Mouse (Mus musculus) ES-CJ7 (cell line): Measurements from ENCODE around the gene Col9a1.

Experiments
- DNase-seq: peaks from one replicate; pipeline ENCODE4 v3.0.0; 2011; ENCODE audit warnings: low read depth, low spot score

Col9a1 gene

DNA sequence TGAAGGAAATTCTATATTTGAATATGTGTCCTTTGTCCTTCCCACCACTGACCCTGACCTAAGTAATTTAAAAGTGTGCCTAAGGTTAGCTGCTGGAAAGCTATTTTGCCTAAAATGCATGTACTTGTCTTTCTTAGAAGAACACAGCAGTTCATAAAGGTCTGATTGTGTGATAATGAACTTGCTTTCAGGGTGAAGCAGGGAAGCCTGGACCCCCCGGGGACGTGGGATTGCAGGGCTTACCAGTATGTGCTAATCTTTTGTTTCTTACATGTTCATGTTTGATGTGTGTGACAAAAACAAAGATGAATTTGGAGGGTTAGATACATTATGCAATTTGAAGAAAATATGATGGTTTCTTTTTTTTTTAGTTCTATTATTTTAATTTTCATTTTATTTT lies 44.8 kb downstream of the Col9a1 start:
- no peak for DNase-seq

DNA sequence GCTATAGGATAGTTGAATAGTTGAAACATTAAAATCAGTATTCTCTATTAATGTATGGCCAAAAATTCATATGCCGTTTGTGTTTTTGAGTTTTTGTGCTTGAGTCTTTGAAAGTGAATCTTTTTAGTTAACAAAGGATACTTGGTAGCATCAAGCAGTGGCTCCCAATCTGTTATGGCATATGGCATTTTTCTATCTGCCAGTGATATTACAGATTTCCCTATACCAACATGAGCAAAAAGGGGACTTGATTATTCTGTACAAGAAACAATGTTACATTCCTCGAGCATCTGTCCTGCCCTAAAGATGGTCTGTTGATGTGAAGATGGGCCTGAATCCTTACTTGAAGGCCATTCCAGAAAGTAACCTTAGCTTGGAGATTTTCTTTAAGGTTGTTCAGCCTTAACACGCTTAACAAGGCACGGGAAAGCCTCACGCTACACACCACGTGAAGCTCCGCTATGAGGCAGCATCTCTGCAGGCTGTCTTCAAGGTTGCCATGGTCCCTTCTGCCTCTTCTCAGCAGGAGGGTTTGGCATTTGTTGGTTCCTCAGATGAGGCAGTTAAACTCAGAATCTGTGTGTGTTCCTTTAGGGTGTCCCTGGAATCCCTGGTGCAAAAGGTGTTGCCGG lies 45.7 kb downstream of the Col9a1 start:
- no peak for DNase-seq

DNA sequence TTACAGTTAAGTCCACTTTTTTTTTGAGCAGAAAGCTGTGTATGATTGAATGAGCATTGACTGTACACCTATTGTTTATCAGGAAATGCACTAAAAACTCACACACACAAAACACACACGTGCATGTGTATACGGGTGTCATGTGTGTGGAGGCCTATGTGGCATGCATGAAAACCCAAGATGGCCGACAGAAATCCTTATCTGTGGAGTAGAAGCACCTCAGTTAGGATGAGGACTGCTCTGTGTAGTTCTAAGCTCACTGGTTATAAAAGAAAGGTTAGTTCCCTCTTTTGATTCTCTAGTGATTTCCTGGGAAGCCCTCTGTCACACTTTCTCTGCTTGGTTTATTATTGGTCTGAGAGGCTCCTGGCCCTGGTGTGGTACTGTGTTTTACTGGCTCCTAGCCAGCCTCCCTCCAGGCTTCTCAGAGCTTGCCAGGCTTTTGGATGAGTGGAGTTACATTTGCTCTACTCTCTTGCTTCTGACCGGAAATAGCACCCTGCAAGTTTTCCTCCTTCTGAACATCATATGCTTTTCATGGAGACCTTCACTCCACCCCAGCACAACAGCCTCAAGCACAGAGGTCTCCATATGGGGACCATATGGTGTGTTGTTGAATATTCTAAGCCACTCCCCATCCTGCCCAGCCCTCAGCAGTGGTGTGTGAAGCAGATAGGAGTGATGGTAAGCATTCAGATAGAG lies 48.6 kb downstream of the Col9a1 start:
- DNase-seq, result no peak

DNA sequence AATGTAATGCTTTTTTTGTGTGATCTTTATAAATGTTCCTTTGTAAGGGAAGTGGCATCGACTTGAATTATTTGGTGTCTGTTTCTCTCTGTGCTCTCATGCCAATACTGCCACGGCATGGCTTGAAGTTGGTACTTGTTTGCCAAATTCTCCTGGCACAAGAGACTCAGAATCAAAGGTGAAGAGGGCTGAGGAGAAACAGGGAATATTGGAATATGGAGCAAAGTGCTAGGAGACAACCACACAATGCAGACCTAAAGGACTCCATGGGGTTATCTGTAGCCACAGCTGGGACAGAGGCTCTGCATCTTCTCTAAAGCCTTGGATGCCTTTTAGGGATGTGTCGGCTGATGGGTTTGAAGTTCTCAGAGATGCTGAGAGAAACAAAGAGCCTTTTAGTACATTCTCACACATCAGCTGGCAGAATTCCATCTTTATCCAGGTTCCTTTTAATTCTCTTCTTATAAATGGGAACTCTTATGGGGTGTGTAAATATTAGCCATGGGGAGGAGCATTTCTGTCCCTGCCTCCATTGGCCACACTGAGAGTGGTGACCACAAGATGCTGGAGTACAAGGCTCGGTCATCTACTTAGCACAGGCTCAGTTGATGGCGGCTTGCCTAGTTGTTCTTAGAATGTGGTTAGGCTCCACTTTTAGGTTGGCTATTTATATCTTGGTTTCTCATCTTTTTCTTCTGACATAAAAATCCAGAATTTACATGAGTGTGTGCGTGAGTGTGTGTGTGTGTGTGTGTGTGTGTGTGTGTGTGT lies 49.7 kb downstream of the Col9a1 start:
- DNase-seq, result no peak

GRCm38 (mm10) chr1:24229552-24229951 lies 52.1 kb downstream of the Col9a1 start:
- no peak for DNase-seq

DNA sequence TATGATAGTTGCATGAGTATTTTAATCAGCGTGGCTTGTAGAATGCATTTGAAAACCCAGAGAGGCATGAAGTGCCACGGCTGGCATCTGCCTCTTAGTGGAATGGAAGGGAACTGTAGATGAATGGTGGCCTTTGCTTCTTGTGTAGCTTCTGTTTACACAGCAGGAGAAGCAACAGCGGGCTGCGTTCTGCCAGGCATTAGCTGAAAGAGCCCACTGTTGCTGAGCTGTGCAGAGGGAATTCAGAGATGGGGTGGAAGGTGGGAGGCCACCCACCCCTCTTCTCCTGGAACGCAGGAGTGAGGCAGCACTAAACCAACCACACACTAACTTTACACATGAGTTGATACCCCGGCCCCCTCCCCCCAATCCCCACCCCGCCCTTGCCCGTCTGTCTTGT lies 53.0 kb downstream of the Col9a1 start:
- no peak for DNase-seq

DNA sequence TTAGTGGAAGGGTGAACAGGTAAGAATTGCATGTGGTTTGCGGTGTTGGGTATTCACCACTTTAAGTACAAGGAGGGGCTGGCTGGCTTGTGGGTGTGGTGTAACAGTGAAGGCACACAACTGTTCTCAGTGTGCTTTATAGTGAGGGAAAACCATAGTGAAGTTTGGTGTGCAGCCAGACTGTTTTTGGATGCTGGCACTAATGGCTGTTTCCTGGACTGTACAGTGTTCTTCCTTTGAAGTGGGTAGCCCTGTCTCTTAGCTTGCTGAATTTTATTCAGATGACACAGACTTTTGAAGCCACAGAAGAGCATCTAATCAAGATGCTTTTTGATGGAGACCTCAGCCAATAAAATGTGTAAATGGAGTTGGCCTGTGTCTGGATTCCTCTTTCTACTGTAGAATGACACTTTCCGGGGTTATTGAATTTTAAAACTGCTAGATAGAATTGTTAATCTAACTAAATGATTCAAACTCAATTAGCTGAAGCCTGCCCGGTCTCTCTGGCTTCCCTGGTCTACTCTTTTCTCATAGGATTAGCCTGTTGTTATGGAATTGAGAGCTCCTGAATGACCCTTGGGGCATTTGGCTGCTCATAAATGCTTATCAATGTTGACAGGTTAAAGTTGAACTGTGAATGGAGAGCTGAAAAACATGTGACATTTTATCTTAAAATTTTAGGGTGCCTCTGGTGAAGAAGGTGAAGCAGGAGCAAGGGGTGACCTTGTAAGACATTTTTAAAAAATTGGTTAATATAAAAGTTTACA lies 54.3 kb downstream of the Col9a1 start:
- no peak for DNase-seq

- no peak for DNase-seq
Measured at GRCm38 (mm10) chr1:24236330-24236729, 58.9 kb downstream of the Col9a1 start.

DNA sequence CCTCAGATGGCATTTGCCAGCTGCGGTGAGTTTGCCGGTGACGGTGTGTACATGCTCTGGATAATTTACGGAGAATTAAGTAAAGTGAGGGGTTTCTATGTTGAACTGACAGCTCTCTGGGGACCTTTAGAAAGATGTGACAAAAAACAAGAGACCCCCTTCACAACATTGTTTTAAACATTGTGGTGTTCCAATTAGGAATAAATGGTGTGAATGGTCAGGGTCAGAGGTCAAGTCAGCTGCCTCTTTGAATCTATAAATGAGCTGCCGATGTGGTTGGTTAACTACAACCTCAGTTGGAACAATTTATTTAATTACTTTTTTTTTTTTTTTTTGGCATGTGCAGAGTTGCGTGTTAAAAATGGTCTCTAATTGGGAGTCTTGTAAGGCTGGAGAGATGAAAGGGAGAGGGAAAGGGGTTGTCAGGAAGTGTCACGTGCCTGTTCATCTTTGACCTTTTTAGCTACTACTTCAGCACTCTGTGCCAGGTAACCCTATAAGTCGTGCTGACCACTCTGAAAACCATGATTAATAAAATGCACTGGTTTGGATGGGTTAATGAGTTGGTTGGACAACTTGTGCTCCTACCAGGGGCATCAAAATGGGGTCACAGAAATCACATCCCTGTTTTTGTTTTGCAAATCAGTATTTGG lies 62.8 kb downstream of the Col9a1 start:
- no peak for DNase-seq

DNA sequence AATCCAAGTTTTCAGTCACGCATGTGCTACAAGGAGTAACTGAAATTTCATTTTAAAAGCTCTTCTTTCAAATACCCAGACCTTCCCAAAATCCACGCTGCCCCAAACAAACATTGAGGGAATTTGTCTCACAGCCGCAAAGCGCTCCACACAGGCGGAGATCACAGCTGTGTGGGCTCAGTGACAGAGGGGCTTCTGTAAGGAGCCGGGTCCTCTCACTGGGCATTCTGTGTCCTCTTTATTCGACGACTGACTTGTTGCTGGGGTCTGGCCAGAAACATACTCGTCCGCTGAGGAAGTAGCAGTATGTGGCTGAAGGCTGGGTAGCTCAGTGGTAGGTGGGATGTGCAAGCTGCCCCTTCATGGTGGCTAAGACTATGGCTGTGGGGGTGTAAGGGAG lies 67.5 kb downstream of the Col9a1 start:
- no peak for DNase-seq

DNA sequence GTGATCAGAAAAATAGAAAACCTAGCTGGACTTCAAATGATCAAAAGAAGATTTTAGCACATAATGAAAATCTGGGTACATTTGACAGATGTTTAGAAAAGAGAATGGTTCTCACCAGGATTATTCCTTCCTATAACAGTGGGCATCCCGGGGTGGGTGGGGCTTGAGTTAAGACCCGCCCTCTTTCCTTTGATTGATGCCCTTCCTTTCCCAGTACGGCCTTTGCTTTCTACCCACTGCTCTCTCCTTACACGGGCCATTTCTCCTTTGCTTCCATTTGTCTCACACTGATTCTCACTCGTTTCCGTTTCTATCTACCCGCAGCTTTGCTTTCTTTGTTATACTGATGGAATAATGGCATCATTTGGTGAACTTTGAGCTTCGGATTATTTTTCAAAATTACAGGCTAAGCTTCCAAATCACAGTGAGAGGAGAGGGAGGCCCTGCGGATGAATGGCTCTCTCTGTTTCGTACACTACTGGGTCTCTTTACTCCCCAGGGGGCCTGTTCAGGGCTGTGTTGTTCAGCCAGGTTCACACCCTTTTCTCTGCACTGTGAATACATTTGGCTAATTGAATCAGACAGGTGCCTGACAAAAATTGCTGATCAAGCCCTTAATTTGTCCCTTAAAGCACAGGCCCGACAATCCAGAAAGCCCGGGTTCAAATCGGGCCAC lies 68.4 kb downstream of the Col9a1 start:
- peak; percentile 51 for DNase-seq

- no peak for DNase-seq
Measured at GRCm38 (mm10) chr1:24248294-24249104, 71.1 kb downstream of the Col9a1 start.

GRCm38 (mm10) chr1:24249105-24249664 lies 71.8 kb downstream of the Col9a1 start:
- DNase-seq, result peak; percentile 61

- DNase-seq, result no peak
Measured at GRCm38 (mm10) chr1:24257961-24258360, 80.6 kb downstream of the Col9a1 start.

GRCm38 (mm10) chr1:24259419-24259818 lies 82.0 kb downstream of the Col9a1 start:
- DNase-seq, result no peak

GRCm38 (mm10) chr1:24261181-24261580 lies 83.8 kb downstream of the Col9a1 start:
- DNase-seq, result peak; percentile 14

GRCm38 (mm10) chr1:24267022-24267421 lies 89.6 kb downstream of the Col9a1 start:
- DNase-seq, result no peak

- DNase-seq, result no peak
Measured at GRCm38 (mm10) chr1:24286360-24286759, 109.0 kb downstream of the Col9a1 start.

DNA sequence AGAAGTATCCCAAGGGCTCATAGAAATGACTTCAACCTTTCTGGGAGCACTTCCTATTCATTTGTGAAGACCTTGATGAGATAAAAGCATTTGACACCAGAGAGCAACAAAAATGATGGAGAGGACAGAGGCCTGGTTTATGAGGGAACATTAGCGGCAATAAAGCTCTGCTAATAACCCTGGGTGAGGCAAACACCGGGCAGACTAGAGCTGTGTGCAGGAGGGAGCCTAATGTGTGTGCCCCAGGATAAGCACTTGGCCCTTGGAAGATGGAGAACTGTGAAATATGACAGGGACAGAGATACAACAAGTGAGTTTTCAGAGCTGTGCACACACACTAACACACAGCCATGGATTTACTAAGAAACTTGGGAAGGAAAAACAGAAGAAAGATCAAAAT lies 115.1 kb downstream of the Col9a1 start:
- no peak for DNase-seq
